Mouse (Mus musculus): ENCODE data around the gene Pax4.

Gene Pax4

GRCm38 (mm10) chr6:28396853-28397457 is 52.2 kb downstream of the Pax4 start:
- DNase-seq (ENCODE audit: low spot score in 2 of 2) = no peak

GRCm38 (mm10) chr6:28396051-28396852 is 52.9 kb downstream of the Pax4 start:
- DNase-seq (ENCODE audit: low spot score in 2 of 2) = no peak

All from spleen, postnatal 36 days (tissue).